Mouse (Mus musculus) adrenal gland, adult (tissue): ENCODE data around the gene 2010315B03Rik.
"Not testable (repeated sequence)": the region's sequence is repeated elsewhere in the genome, so short reads cannot be mapped to it uniquely, and the experiment has no call there.

Source experiments
- DNase-seq, 2 experiments: peaks; one replicate each; pipeline ENCODE4 v3.0.0; 2022 to 2023; ENCODE audit warnings: low spot score in 1 of 2; ENCODE audit not compliant: inconsistent age in 2 of 2

Gene 2010315B03Rik

GRCm38 (mm10) chr9:124312171-124313142 lies at the start of gene 2010315B03Rik:
TSS of gene 2010315B03Rik (minus strand) at chr9:124312696.
- DNase-seq, result peak; percentile 91 to 97

DNA sequence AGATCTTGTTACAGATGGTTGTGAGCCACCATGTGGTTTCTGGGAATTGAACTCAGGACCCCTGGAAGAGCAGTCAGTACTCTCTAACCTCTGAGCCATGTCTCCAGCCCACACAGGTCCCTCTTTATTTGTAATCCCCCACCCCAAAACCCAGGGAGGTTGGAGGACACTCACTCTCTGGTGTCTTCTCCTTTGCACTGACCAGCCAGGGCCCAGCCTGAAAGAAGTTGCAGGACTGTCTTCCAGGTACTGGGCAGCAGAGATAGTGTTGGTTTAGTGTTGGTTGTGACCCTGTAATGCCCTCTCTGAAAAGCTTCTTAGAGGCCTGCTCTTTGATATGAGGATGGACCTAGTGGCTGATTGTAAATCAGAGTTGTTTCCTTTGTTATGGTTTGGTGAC lies 994 bp downstream of the 2010315B03Rik start:
- DNase-seq, result no peak

- DNase-seq, result peak in 1 of 2 experiments; percentile 59
Observed at GRCm38 (mm10) chr9:124288329-124288728, 24.2 kb downstream of the 2010315B03Rik start.

DNA sequence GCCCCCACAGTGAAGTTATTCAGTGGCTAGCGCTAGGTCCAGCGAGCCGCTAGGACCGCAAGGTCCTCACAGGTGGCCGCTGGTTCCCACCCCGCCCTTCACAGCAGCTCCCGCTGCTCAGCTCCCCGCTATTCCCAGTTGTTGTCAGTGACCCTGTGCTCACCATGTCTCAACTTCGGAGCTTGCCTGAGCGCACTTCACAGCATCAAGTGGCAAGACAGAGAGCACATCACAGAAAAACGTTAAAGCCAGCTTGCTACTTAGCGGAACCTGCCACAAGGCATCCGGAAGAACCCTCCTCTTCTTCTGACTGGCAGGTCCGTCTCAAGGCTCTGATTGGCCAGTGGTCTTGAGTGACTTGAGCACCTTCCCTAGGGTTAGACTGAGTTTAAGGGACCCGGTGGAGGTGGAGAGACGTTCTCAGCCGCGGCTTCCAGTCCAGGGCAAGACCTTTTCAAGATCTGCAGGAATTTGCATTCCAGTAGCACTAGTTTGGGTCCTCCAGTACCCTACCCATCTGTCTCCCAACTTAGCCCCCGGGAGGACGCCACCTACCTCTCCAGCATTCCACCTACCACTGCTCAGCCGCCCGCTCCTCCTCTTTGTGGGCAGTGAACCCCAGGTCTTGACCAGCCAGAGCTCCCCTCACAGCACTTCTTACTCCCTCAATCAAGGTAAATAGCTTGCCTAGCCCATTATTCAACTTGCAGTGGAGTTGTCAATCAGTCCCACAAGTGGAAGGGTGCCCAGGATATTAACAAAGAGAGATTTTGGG lies 30.4 kb downstream of the 2010315B03Rik start:
- peak; percentile 90 to 97 for DNase-seq

- DNase-seq, result no peak
Observed at GRCm38 (mm10) chr9:124281448-124281791, 31.1 kb downstream of the 2010315B03Rik start.

DNA sequence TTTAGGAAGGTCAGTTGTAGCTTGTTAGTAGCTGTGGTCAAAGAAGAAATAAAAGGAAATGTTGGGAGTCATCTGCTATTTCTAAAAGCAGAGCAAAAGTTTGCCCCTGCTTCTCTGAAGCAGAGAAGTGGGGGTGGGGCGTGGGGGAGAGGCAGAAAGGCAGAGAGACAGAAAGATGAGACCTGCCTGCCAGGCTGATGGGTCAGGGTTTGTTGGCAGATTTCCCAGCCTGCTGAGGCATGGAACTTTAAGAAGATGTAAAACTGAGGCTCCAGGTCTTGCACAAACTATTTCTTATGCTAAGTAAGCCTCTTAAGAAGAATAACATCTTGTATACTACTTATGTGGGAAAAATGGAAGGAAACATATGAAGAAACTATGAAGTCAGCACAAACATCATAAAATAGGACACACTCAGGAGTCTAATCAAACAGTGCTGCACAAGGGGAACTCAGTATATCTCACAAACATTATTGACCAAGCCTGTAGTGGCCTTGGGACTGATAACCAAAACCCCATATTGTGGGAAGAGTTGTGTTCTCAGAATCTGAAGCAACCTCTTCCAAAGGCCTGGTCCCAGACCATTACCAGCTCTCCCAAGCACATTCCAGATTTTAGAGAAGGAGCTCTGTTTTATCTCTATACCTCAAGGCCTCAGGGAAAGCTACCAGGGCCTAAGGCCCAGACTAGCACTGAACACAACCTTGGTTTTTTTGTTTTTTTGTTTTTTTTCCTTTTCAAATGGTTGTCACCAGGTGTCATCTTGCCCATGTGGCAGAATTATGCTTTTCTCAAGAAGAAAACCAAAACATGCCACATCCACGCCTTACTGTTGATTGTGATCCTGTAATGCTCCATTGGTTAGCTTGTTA lies 31.7 kb downstream of the 2010315B03Rik start:
- DNase-seq, result peak; percentile 33 to 72

- DNase-seq, result peak in 1 of 2 experiments; percentile 39
Observed at GRCm38 (mm10) chr9:124279300-124279699, 33.2 kb downstream of the 2010315B03Rik start.

- no peak for DNase-seq
Observed at GRCm38 (mm10) chr9:124275064-124275463, 37.4 kb downstream of the 2010315B03Rik start.

- DNase-seq, result no peak
Observed at GRCm38 (mm10) chr9:124273172-124273571, 39.3 kb downstream of the 2010315B03Rik start.

- no peak for DNase-seq
Observed at GRCm38 (mm10) chr9:124267929-124268328, 44.6 kb downstream of the 2010315B03Rik start.

DNA sequence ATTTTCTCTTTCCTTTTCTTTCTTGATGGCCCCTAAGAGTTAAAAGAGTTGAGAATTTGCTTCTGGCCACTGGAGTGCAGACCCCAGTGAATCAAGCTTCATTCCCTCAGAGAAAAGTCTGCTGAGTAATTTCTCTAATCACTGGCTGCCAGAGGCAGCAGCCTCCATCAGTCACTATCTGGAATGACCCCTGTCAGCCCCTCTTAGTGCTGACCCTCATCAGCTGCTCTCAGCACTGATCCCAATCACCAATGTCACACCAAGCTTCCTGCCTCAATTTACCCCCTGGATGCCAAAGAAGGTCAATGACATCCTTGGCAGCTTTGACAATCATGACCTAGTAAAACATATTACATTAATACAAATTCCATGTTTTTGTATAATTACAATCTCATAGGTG lies 45.0 kb downstream of the 2010315B03Rik start:
- no peak for DNase-seq

DNA sequence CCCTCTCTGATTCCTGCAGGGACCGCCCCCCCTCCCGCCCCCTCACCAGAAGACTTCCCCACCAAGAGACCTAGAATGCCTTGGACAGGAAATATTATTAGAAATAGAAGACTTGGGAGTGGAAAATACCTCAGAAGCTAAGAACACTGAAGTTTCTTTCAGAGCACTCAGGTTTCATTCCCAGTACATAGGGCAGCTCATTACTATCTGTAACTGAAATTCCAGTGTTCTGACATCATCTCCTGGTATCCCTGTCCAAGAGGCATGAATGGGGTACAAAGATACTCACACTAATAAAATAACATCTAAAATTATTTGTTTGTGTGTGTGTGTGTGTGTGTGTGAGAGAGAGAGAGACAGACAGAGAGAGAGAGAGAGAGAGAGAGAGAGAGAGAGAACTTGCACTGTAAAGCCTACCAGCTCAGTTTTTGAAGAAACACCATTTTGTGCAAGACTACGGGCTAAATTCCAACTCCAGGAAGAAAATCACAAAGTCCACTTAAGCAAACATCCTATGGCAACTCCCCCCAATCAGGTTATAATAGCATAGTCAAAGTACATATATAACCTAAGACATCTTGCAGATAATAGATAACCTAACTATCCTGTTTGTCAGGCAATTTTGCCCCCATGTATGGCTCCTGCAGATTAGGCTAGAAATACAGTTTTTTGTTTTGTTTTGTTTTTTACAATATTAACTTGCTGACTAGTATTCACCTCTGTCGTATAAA lies 49.3 kb downstream of the 2010315B03Rik start:
- no peak for DNase-seq

DNA sequence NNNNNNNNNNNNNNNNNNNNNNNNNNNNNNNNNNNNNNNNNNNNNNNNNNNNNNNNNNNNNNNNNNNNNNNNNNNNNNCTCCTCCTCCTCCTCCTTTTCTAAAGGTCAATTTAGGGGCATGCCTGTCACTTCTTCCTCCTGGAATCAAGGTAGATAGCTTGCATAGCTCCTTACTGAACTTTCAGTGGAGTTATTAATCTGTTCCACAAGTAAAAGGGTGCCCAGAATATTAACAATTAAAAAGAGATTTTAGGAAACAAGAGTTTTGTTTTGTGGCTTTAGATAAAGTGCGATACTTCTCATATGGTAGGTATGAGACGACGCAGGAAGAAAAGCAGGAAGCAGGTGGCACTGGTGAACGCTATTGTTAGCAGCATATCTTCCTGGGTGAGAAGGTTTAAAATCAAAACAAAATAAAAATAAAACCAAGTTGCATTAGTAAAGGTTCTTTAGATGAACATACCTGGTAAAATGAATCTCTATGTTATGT lies 54.4 kb downstream of the 2010315B03Rik start:
- DNase-seq, result no peak

GRCm38 (mm10) chr9:124257200-124258066 lies 55.1 kb downstream of the 2010315B03Rik start:
- peak in 1 of 2 experiments; percentile 50 for DNase-seq

- not testable (repeated sequence) for DNase-seq
Observed at GRCm38 (mm10) chr9:124256271-124257199, 56.0 kb downstream of the 2010315B03Rik start.

GRCm38 (mm10) chr9:124251438-124251837 lies 61.1 kb downstream of the 2010315B03Rik start:
- DNase-seq, result no peak
